Mouse (Mus musculus) bone marrow macrophage, adult 2 months (primary cell): Measurements from ENCODE around the gene Dhps. TPM values are rescaled to one million over a fixed set of nuclear protein-coding genes. Genes with fewer than 3 reads are reported as not detected.
A peak's percentile ranks its signal among the peaks of the same experiment; 100 is the strongest.

Experiments
- H3K27ac ChIP-seq: 2 replicates; pipeline ENCODE4 v1.5.1; 2012; ENCODE audit warnings: low read depth, low read length; ENCODE audit not compliant: insufficient read depth
- H3K4me1 ChIP-seq: 2 replicates; pipeline ENCODE4 v1.6.1; 2012; ENCODE audit warnings: low read length; ENCODE audit not compliant: control insufficient read depth, insufficient read depth
- H3K4me3 ChIP-seq: 2 replicates; pipeline ENCODE4 v1.5.1; 2012; ENCODE audit warnings: mild to moderate bottlenecking, low read length, moderate library complexity; ENCODE audit not compliant: insufficient read depth
- CTCF ChIP-seq: IDR thresholded peaks from 2 replicates; pipeline ENCODE4 v1.5.1; 2012; ENCODE audit warnings: low read depth, mild to moderate bottlenecking, low read length, moderate library complexity
- POLR2A ChIP-seq: IDR thresholded peaks from 2 replicates; pipeline ENCODE4 v1.6.1; 2012; ENCODE audit warnings: mild to moderate bottlenecking, low read depth, low read length, borderline replicate concordance
- polyA plus RNA-seq: library from polyadenylated mRNA; stranded (reverse); fragments of >200 nt; gene quantifications from 2 replicates; pipeline ENCODE4 v1.2.4, GENCODE M21; 2012; ENCODE audit not compliant: missing spikeins, insufficient read depth, insufficient read length

The Dhps gene
- polyA plus RNA-seq, 1 experiment, result 36.7 TPM

DNA sequence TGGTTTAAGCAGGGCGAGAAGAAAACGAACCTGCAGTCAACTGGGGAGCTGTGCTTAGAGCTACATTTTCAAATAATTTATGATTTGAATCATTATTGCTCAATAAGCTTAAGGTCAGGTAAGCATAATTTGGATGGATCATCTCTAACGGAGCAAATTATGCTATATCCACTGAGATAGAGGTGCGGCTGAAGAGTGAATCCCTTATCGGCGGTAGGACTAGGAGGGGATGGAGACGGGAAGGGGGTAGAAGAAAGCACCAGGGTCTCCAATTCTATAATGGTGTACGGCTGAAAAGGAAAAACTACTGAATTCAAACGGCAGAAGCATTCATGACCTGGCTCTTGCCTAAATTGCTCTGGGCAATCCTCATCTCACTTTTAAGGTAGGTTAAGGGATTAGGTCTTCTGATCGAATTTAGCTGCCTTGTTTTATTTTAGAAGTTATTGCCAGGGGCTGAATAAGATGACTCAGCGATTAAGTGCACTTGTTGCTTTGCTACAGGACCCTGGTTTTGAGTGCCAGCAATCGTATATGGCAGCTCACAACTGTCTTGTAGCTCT, 36.3 kb upstream of the Dhps start:
- Histone ChIP-seq H3K4me3 (peak overlapping the region; percentile 81), H3K27ac (peak overlapping the region; percentile 91), H3K4me1 (peaks cover 7% of the 10 kb centered on the region)
- TF ChIP-seq CTCF (no peak), POLR2A (no peak)

GRCm38 (mm10) chr8:85035728-85036310, 35.7 kb upstream of the Dhps start:
- H3K27ac ChIP-seq, result peak overlapping the region; percentile 91
- peaks cover 11% of the 10 kb centered on the region for H3K4me1 ChIP-seq
- peak overlapping the region; percentile 81 for H3K4me3 ChIP-seq
- TF ChIP-seq CTCF (no peak), POLR2A (no peak)

DNA sequence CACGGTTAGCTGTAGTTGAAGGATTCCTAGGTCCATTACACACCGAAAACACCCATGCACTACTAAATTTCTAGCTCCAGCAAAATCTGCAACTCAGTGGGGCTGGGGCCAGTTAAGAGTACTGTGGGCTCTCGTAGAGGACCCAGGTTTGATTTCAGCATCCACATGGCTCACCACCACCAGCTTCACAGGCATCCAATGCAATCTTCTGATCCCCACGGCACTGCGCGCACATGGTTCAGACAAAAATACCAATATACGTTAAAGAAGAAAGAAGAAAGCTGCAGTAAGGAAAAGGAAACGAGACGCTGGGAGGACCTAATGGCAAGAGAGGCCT, 35.2 kb upstream of the Dhps start:
- peak overlapping the region; percentile 91 for H3K27ac ChIP-seq
- peak overlapping the region; percentile 81 for H3K4me3 ChIP-seq
- no peak for TF ChIP-seq POLR2A
- no peak for TF ChIP-seq CTCF
- peaks cover 12% of the 10 kb centered on the region for H3K4me1 ChIP-seq

- H3K27ac ChIP-seq, result peak within 1 kb of the TSS; percentile 96
- TF ChIP-seq POLR2A, result no peak
- no peak for TF ChIP-seq CTCF
- H3K4me1 ChIP-seq, result peaks cover 12% of the 10 kb centered on the region
- peak within 1 kb of the TSS; percentile 91 for H3K4me3 ChIP-seq
Observed at GRCm38 (mm10) chr8:85036718-85037365, 34.7 kb upstream of the Dhps start, which contains the start of gene Tnpo2. Tnpo2 (plus strand) TSS chr8:85036915.

DNA sequence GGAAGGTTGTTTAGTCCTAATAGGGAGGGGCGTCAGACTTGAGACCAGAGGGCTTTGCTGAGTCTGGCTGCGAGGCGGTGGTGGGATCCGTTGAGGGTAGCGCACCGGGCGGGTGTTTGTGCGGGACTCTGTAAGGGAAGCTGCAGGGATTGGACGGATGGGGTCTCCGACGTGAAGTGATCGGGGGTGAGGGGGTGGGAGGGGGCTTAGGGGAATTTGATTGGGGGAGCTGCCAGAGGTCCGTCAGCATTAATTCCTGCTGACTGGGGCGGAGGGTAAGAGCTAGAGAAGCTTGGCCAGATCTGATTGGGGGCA, 34.2 kb upstream of the Dhps start:
- TF ChIP-seq POLR2A (no peak), CTCF (no peak)
- Histone ChIP-seq H3K4me1 (peaks cover 12% of the 10 kb centered on the region), H3K4me3 (peak overlapping the region; percentile 91), H3K27ac (peak overlapping the region; percentile 96)

- TF ChIP-seq CTCF, result no peak
- no peak; the same call in 1 of the 2 replicates for TF ChIP-seq POLR2A
- peaks cover 12% of the 10 kb centered on the region for H3K4me1 ChIP-seq
Observed at GRCm38 (mm10) chr8:85037681-85038531, 33.7 kb upstream of the Dhps start.

DNA sequence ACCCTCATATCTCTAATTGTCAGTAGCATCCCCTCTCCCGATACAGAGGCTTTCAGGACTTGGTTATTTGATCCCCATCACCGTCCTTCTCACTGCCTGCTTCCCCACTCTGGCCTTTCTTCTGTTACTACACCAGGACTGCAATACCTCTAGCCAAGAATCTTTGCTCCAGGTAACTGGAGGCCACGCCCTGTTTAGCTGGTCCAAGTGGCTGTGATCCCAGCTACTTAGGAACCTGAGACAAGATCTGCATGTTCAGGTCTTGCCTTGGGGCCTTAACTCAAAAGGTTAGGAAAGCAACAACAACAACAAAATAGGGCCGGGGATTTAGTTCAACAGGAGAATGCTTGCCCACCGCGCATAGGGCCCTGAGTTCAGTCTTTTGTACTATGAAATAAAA, 27.9 kb upstream of the Dhps start:
- H3K4me3 ChIP-seq, result no peak overlapping the region
- TF ChIP-seq POLR2A (no peak), CTCF (no peak)

More at GRCm38 (mm10) chr8:85037681-85038531, 33.7 kb upstream of the Dhps start:
- H3K4me3 ChIP-seq, result peak overlapping the region; percentile 91
- peak overlapping the region; percentile 96 for H3K27ac ChIP-seq

DNA sequence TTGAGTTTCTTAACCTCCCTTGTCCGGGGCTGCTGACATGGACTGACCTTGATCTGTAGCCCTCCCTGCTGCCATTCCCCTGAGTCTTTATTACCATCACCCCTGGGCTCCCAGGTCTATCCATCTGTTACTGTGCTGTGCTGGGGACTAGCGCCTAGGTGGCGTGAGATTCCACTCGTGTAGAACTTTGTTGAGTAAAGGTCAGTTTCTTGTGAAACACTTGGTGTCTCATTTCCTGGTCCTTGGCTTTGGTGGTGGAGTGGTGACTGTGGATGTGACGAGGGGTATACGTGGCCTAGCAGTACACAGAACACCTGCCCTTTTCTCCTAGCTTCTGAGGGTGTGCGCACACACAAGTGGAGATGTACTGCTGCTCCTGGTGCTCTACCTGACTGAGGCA, 14.2 kb upstream of the Dhps start:
- H3K4me1 ChIP-seq, result peaks cover 5% of the 10 kb centered on the region
- no peak for TF ChIP-seq CTCF
- no peak for TF ChIP-seq POLR2A
- no peak overlapping the region for H3K27ac ChIP-seq
- no peak overlapping the region for H3K4me3 ChIP-seq

More for the DNA sequence above, 27.9 kb upstream of the Dhps start:
- Histone ChIP-seq H3K27ac (no peak overlapping the region), H3K4me1 (peaks cover 10% of the 10 kb centered on the region)

DNA sequence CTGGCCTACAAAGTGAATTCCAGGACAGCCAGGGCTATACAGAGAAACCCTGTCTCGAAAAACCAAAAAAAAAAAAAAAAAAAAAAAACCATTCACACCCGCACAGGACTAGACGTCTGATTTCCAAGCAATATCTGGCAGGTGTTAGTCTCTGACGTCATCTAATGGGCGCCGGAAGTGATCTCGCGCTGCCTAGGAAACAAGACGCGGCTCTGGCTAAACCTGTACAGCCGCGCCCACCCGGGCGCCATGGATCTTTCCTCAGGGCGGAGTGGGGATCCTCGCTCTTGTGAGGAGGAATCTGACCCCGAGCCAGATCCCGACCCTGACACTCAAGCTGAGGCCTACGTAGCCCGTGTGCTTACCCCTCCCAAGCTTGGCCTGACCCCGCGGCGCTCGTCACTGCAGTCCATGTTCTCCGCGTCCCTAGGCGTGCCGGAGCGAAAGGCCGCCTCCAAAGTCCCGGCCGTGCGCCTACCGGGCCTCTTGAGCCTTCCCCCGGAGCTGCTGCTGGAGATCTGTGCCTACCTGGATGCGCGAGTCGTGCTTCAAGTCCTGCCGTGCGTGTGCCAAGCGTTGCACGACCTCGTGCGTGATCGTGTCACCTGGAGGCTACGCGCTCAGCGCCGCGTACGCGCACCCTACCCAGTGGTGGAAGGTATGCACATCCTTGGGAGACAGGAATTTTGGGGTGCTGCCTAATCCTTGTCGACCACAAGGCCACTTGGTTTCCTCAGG, 11.5 kb upstream of the Dhps start, which contains the start of gene Fbxw9:
Gene Fbxw9, plus strand, starts transcription at position 177 of the 738 bp plus-strand sequence.
- peak within 1 kb of the TSS; percentile 85 for H3K4me3 ChIP-seq
- peaks cover 5% of the 10 kb centered on the region for H3K4me1 ChIP-seq
- TF ChIP-seq CTCF, result no peak
- TF ChIP-seq POLR2A, result no peak
- H3K27ac ChIP-seq, result no peak within 1 kb of the TSS
